Mouse (Mus musculus) small intestine, adult 2 months (tissue): ENCODE results near the gene Nme2.

Experiments
- CTCF ChIP-seq: fragments of 200-500 bp; IDR thresholded peaks from 2 replicates; pipeline ENCODE4 v1.5.1; 2012; ENCODE audit warnings: low read depth, mild to moderate bottlenecking, control low read depth, inconsistent platforms, low read length, moderate library complexity, mixed read lengths; ENCODE audit not compliant: insufficient replicate concordance, insufficient read length; ENCODE audit errors: extremely low read depth
- POLR2A ChIP-seq: fragments of 200-500 bp; IDR thresholded peaks from 2 replicates; pipeline ENCODE4 v1.6.1; 2012; ENCODE audit warnings: low read depth, mild to moderate bottlenecking, control low read depth, inconsistent platforms, low read length, moderate library complexity

DNA sequence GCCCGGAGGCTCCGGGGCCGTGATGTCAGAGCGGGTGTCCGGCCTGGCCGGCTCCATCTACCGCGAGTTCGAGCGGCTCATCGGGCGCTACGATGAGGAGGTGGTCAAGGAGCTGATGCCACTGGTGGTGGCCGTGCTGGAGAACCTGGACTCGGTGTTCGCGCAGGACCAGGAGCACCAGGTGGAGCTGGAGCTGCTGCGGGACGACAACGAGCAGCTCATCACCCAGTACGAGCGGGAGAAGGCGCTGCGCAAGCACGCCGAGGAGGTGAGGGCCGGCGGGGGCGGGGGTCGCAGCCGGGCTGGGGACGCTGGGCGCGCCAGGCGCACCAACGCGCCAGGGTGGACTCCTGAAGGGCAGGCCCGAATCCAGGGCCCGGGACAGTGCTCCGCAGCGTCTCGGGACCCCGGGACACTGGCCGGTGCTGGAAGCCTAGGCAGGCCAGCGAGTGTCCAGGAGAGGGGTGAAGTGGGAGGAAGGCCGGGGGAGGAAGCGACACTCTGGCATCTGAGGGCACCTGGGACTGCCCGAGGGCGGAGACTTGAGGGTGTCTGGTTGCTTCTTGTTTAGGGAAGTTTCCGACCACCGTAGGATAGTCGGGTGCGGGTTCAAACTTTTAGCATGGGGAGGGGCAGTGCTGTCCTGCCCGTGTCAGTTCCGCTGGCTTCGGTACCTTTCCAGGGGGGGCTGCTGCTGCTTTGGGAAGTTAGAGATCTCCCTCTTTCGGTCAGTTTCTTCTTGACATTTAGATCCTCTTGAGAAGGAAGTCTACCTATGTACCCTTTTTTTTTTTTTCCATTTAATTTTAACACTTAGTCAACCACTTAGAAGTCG lies 40.5 kb upstream of the Nme2 start:
- TF ChIP-seq CTCF (0 out of 2 replicates have a peak, but pooled peaks have one; percentile 5), POLR2A (no peak)
